8 mouse cellular contexts compared by ENCODE assay signal in the genomic region with DNA sequence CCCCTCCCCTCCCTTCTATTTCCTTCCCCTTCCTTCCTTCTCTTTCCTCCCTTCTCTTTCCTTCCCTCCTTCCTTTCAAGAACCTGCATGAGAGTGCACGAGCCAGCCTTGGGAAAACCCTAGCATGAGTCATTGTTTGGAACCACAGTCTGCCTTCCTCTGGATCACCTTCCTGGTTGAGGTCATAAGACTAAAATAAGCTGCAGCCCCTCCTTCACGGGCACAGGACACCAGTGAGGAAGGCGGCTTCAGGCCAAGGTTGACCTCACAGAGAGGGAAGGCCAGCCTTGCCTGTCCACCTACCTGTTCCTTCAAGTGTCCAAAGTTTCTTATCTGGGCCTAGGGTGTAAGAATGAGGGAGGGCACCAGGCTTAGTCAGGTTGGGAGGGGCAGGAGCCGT. TPM values are rescaled to one million over a fixed set of nuclear protein-coding genes. Genes with fewer than 3 reads are reported as not detected.
DNase-seq lines count a peak whose midpoint lies in the region; ATAC-seq lines count a peak whose summit lies in the region.

No protein-coding gene starts in this region.

- 33% methylated on average over 4 of the region's 4 CpGs for WGBS in intestine, embryonic 16.5 days

- no peaks in the 10 kb centered on the region for H3K36me3 ChIP-seq in intestine, embryonic 16.5 days (ENCODE audit: control insufficient read depth, insufficient read depth, low read length)

- H3K4me3 ChIP-seq in intestine, embryonic 16.5 days (ENCODE audit: low read length), result no peak overlapping the region

- ATAC-seq in intestine, embryonic 16.5 days, result peak; percentile 77

- H3K4me2 ChIP-seq in intestine, embryonic 16.5 days (ENCODE audit: low read depth, low read length), result no peak overlapping the region

- H3K9ac ChIP-seq in intestine, embryonic 16.5 days (ENCODE audit: low read depth, low read length), result no peak overlapping the region

- 0 out of 2 replicates have a peak overlapping the region, but pooled peaks have one; percentile 33 for H3K27ac ChIP-seq in intestine, embryonic 16.5 days (ENCODE audit: low read length)

- peaks cover 16% of the 10 kb centered on the region for H3K4me1 ChIP-seq in intestine, embryonic 16.5 days (ENCODE audit: control insufficient read depth, insufficient read depth, low read length)

- no peaks in the 10 kb centered on the region for H3K9me3 ChIP-seq in intestine, embryonic 16.5 days (ENCODE audit: control insufficient read depth, low read length)

- no peaks in the 10 kb centered on the region for H3K27me3 ChIP-seq in intestine, embryonic 16.5 days (replicated peaks; ENCODE audit: control insufficient read depth, insufficient read depth, low read length)

- peak; percentile 27 for DNase-seq in embryo, embryonic 10 days (ENCODE audit: low spot score)
- DNase-seq in embryo, embryonic 9.5 days (ENCODE audit: extremely low spot score), result no peak
- DNase-seq in gastrocnemius, adult 18-20 months (ENCODE audit: low spot score), result peak; percentile 94
- peak; percentile 89 to 94 for DNase-seq in lung, adult 18-20 months
- peak; percentile 60 to 76 for DNase-seq in urinary bladder, postnatal 36 days (ENCODE audit: low spot score in 2 of 2)
- DNase-seq in right cerebral cortex, postnatal 25 days, result no peak
- DNase-seq in natural killer cell, adult 2 months (ENCODE audit: low spot score in 2 of 2), result no peak

RNA-seq across cellular contexts. Expression of gene Manba, which starts 36.6 kb away (rescaled TPM):
- 1 to 10 TPM; 3.1 to 4.5 TPM for total RNA-seq in gastrocnemius, adult 18-20 months (2021)
- 20.1 and 21.3 TPM in 2 replicates for polyA plus RNA-seq in intestine, embryonic 16.5 days (2015; fragmentation: Nextera tagmentation; extraction: Ambion mirVana)

Comparison
In these comparisons a context has a peak if more than half of its experiments do, and no peak if none do; other contexts are left out.
1. DNase-seq: peak in embryo, embryonic 10 days (single experiment), gastrocnemius, adult 18-20 months (single experiment), lung, adult 18-20 months (2 of 2) and urinary bladder, postnatal 36 days (2 of 2); none in embryo, embryonic 9.5 days (single experiment), right cerebral cortex, postnatal 25 days (single experiment) and natural killer cell, adult 2 months (0 of 2).